Mouse (Mus musculus) CH12.LX (cell line): ENCODE measurements around the gene Mdc1. TPM values are rescaled to one million over a fixed set of nuclear protein-coding genes. Genes with fewer than 3 reads are reported as not detected.

ENCODE experiments used
- DNase-seq: peaks from one replicate; pipeline ENCODE4 v3.0.0-alpha.2; 2013; ENCODE audit errors: extremely low read depth
- H3K27ac ChIP-seq: 2 replicates; pipeline ENCODE4 v1.5.1; 2012; ENCODE audit warnings: low read depth, mild to moderate bottlenecking, control low read depth, moderate library complexity; ENCODE audit not compliant: insufficient read depth
- H3K27me3 ChIP-seq: replicated peaks from 2 replicates; pipeline ENCODE3; 2012; ENCODE audit warnings: inconsistent platforms
- H3K36me3 ChIP-seq, 2 experiments: replicated peaks in 1 of 2; 2 replicates each; pipeline versions ENCODE3 to v1.6.1; 2012; ENCODE audit warnings: inconsistent platforms in 1 of 2, low read length in 1 of 2, mild to moderate bottlenecking in 1 of 2, mixed read lengths in 1 of 2, moderate library complexity in 1 of 2; ENCODE audit not compliant: control insufficient read depth in 1 of 2, insufficient read depth in 1 of 2
- H3K4me1 ChIP-seq, 2 experiments: 2 replicates each; pipeline ENCODE4 v1.6.1; 2012; ENCODE audit warnings: inconsistent platforms in 1 of 2, moderate library complexity in 1 of 2; ENCODE audit not compliant: insufficient read depth in 2 of 2, control insufficient read depth in 1 of 2
- H3K4me2 ChIP-seq: 2 replicates; pipeline ENCODE4 v1.6.1; 2012; ENCODE audit warnings: low read depth, mild to moderate bottlenecking, control low read depth; ENCODE audit not compliant: poor library complexity, insufficient read depth, severe bottlenecking
- H3K4me3 ChIP-seq, 3 experiments: fragments of 150-350 bp in 1 of 3; sonication (generic) in 1 of 3; replicated peaks in 1 of 3; 2 replicates each; pipeline versions ENCODE3 to v1.5.1; 2011 to 2012; ENCODE audit warnings: low read depth in 2 of 3, low read length in 2 of 3, mild to moderate bottlenecking in 2 of 3, moderate library complexity in 2 of 3, control low read depth in 1 of 3, improper control_type of control experiment in 1 of 3, inconsistent platforms in 1 of 3, mixed read lengths in 1 of 3; ENCODE audit not compliant: poor library complexity in 1 of 3
- H3K79me2 ChIP-seq: replicated peaks from 2 replicates; pipeline ENCODE4 v1.6.1; 2012; ENCODE audit warnings: mild to moderate bottlenecking, moderate library complexity; ENCODE audit not compliant: control insufficient read depth, poor library complexity, insufficient read depth, severe bottlenecking; ENCODE audit errors: extremely low read depth
- H3K9ac ChIP-seq: 2 replicates; pipeline ENCODE4 v1.6.1; 2012; ENCODE audit warnings: low read depth, mild to moderate bottlenecking, control low read depth, moderate library complexity; ENCODE audit not compliant: insufficient read depth
- H3K9me3 ChIP-seq: replicated peaks from 2 replicates; pipeline ENCODE3; 2012; ENCODE audit warnings: low read length, inconsistent platforms, mixed read lengths
- CHD1 ChIP-seq: IDR thresholded peaks from 2 replicates; pipeline ENCODE4 v1.6.1; 2012; ENCODE audit warnings: low read depth, low read length, improper control_type of control experiment, inconsistent platforms
- E2F4 ChIP-seq: IDR thresholded peaks from 2 replicates; pipeline ENCODE4 v1.6.1; 2011; ENCODE audit warnings: low read depth, low read length, improper control_type of control experiment; ENCODE audit not compliant: insufficient replicate concordance
- ELF1 ChIP-seq: IDR thresholded peaks from 2 replicates; pipeline ENCODE4 v1.6.1; 2014; ENCODE audit warnings: low read depth, mild to moderate bottlenecking, inconsistent platforms, low read length, improper control_type of control experiment
- EP300 ChIP-seq: IDR thresholded peaks from 2 replicates; pipeline ENCODE4 v1.6.1; 2011; ENCODE audit warnings: low read length, improper control_type of control experiment
- ETS1 ChIP-seq: conservative IDR thresholded peaks from 2 replicates; pipeline ENCODE4 v1.6.1; 2012; ENCODE audit warnings: low read depth, mild to moderate bottlenecking, inconsistent platforms, low read length, improper control_type of control experiment, moderate library complexity
- GABPA ChIP-seq: IDR thresholded peaks from 2 replicates; pipeline ENCODE4 v1.6.1; 2012; ENCODE audit warnings: low read depth, low read length, improper control_type of control experiment, inconsistent platforms; ENCODE audit not compliant: insufficient replicate concordance
- HCFC1 ChIP-seq: IDR thresholded peaks from 2 replicates; pipeline ENCODE4 v1.6.1; 2012; ENCODE audit warnings: low read depth, mild to moderate bottlenecking, inconsistent platforms, low read length, improper control_type of control experiment
- MAZ ChIP-seq: IDR thresholded peaks from 2 replicates; pipeline ENCODE4 v1.6.1; 2012; ENCODE audit warnings: low read depth, mild to moderate bottlenecking, inconsistent platforms, low read length, improper control_type of control experiment, moderate library complexity
- MXI1 ChIP-seq: IDR thresholded peaks from 2 replicates; pipeline ENCODE4 v1.6.1; 2011; ENCODE audit warnings: mild to moderate bottlenecking, low read depth, low read length, improper control_type of control experiment
- MYC ChIP-seq: IDR thresholded peaks from 2 replicates; pipeline ENCODE4 v1.6.1; 2011; ENCODE audit warnings: low read depth, mild to moderate bottlenecking, improper control_type of control experiment, low read length
- NELFE ChIP-seq: IDR thresholded peaks from 2 replicates; pipeline ENCODE4 v1.6.1; 2011; ENCODE audit warnings: low read depth, low read length, improper control_type of control experiment
- PAX5 ChIP-seq: IDR thresholded peaks from 2 replicates; pipeline ENCODE4 v1.6.1; 2012; ENCODE audit warnings: low read length, inconsistent platforms, mixed read lengths
- POLR2AphosphoS2 ChIP-seq: IDR thresholded peaks from 2 replicates; pipeline ENCODE4 v1.6.1; 2011; ENCODE audit warnings: low read depth, low read length, improper control_type of control experiment
- RAD21 ChIP-seq: IDR thresholded peaks from 2 replicates; pipeline ENCODE4 v1.6.1; 2011; ENCODE audit warnings: low read depth, mild to moderate bottlenecking, low read length, improper control_type of control experiment, moderate library complexity
- RCOR1 ChIP-seq: conservative IDR thresholded peaks from 2 replicates; pipeline ENCODE4 v1.6.1; 2012; ENCODE audit warnings: low read depth, mild to moderate bottlenecking, inconsistent platforms, low read length, improper control_type of control experiment
- SIN3A ChIP-seq: IDR thresholded peaks from 2 replicates; pipeline ENCODE4 v1.6.1; 2012; ENCODE audit warnings: low read length, improper control_type of control experiment, inconsistent platforms
- ZNF384 ChIP-seq: IDR thresholded peaks from 2 replicates; pipeline ENCODE4 v1.6.1; 2012; ENCODE audit warnings: low read depth, low read length, improper control_type of control experiment, inconsistent platforms
- dilution Hi-C: fragments of 300-500 bp; cut with MboI; formaldehyde crosslinking; loops from 2 replicates; pipeline ENCODE4 v1.14.3; 2020; ENCODE audit warnings: low sequenced_read_pairs; ENCODE audit not compliant: extremely low pct_unique_long_range_greater_than_20kb, extremely low pct_ligation_motif_present
- in situ Hi-C: fragments of 300-500 bp; cut with MboI; formaldehyde crosslinking; loops from 3 replicates; pipeline ENCODE4 v1.14.3; 2019; ENCODE audit warnings: low sequenced_read_pairs, low pct_ligation_motif_present, low pct_unique_long_range_greater_than_20kb, mixed read lengths
- polyA plus RNA-seq: library from polyadenylated mRNA; unstranded; fragments of >175 nt; gene quantifications from 2 replicates; pipeline ENCODE4 v1.2.1, GENCODE M21; 2012; ENCODE audit warnings: low read depth; ENCODE audit not compliant: insufficient read length
- total RNA-seq, 2 experiments: library from RNA; depleted of rRNA; stranded (reverse); fragments of 300-350 nt in 1 of 2; fragments of >200 nt in 1 of 2; gene quantifications; 2 replicates each; pipeline ENCODE4 v1.2.3; 2012 to 2014

The Mdc1 gene
- total and polyA plus RNA-seq, 3 experiments = 3.3 to 15.7 (median 8.2) TPM

GRCm38 (mm10) chr17:35814678-35815077 lies 26.6 kb upstream of the Mdc1 start:
- Histone ChIP-seq H3K79me2 (no peaks in the 10 kb centered on the region), H3K4me1 (peaks cover 25 to 37% of the 10 kb centered on the region in 2 experiments), H3K27ac (0 out of 2 replicates have a peak overlapping the region, but pooled peaks have one; percentile 0), H3K9me3 (no peaks in the 10 kb centered on the region), H3K4me3 (no peak overlapping the region), H3K9ac (peak overlapping the region; percentile 41), H3K27me3 (no peaks in the 10 kb centered on the region), H3K36me3 (no peaks in the 10 kb centered on the region), H3K4me2 (peak overlapping the region; percentile 25; the same call in 1 of the 2 replicates)
- dilution Hi-C loops (no loop called here), in situ Hi-C loops (no loop called here)
- DNase-seq = no peak
- TF ChIP-seq CHD1 (0 out of 2 replicates have a peak, but pooled peaks have one; percentile 43), RCOR1 (0 out of 2 replicates have a peak, but pooled peaks have one; percentile 39), PAX5 (no peak), GABPA (no peak), ELF1 (peak; percentile 41; the same call in 1 of the 2 replicates), RAD21 (no peak), MYC (peak; percentile 38; the same call in 1 of the 2 replicates), EP300 (peak; percentile 68), E2F4 (no peak), ETS1 (no peak), MXI1 (0 out of 2 replicates have a peak, but pooled peaks have one; percentile 23), SIN3A (peak; percentile 62)

- dilution Hi-C loops (no loop called here), in situ Hi-C loops (no loop called here)
- Histone ChIP-seq H3K4me1 (peaks cover 25 to 42% of the 10 kb centered on the region in 2 experiments), H3K79me2 (no peaks in the 10 kb centered on the region), H3K4me2 (no peak overlapping the region), H3K9me3 (no peaks in the 10 kb centered on the region), H3K4me3 (no peak overlapping the region), H3K27ac (no peak overlapping the region), H3K27me3 (no peaks in the 10 kb centered on the region), H3K36me3 (no peaks in the 10 kb centered on the region), H3K9ac (no peak overlapping the region)
- no peak for DNase-seq
- TF ChIP-seq NELFE (no peak), GABPA (no peak), HCFC1 (no peak), ZNF384 (no peak), MAZ (no peak), POLR2AphosphoS2 (no peak)
Measured at GRCm38 (mm10) chr17:35815836-35816235, 25.5 kb upstream of the Mdc1 start.
